Mouse (Mus musculus) liver, embryonic 14 days (tissue): ENCODE measurements around the gene Cfl2. TPM values are rescaled to one million over a fixed set of nuclear protein-coding genes. Genes with fewer than 3 reads are reported as not detected.

ENCODE experiments used
- polyA plus RNA-seq: library from polyadenylated mRNA; depleted of rRNA; stranded (reverse); fragments of >200 nt; gene quantifications from 2 replicates; pipeline ENCODE4 v1.2.3, GENCODE M21; 2012; rRNA removed

Cfl2 gene
- polyA plus RNA-seq, result 9.5 and 10.2 TPM in 2 replicates

DNA sequence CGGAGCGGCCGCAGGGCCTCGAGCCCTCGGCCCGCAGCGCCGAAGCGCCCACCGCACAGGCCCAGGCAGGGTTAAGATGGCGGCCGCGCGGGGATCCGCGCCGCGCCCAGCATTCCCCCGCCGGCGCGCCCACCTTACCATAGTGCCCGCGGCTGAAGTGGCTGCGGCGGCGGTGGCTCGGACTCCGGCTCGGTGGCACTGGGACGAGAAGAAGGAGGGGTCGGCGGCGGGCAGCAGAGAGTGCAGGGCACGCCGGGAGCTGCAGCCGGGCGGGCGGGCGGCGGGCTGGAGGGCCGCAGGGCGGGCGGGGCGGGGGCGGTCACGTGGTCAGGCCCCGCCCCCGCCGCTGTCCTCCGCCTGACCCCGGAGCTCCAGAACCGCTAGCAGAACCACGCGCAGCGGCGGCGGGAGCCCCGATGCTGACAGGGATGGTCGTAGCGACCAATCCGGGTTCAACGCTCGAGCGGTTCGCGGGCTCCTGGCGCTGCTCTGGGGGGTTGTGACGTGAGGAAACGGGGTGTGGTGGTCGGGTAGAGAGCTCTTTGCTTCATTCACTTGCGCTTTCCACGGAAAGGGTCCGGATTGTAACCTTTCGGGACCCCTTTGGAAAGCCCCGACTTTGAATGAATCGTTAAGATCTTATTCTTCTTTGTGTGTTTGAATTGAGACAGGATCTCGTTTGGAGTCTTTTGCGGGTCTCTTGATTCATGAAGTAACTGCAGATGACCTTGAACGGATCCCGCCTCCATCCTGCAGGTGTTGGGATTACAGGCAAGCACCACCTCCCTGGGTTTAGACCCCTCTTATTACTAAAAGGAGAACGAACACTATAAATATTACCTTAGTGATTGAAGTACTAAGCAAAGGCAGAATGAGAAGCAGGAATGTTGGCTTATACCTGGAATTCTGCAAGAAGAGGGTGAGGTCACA lies at the start of gene Cfl2:
Gene Cfl2 (minus strand): TSS at position 272 of the 930 bp plus-strand sequence.

Other genes starting within 250 kb of the Cfl2 start
- gene Sptssa, start 206.3 kb downstream of the Cfl2 start, polyA plus RNA-seq, result 32.1 and 37.9 TPM in 2 replicates
- gene Eapp, start 167.0 kb downstream of the Cfl2 start, polyA plus RNA-seq, result 9.3 and 9.6 TPM in 2 replicates
- 18.8 and 22.4 TPM in 2 replicates for gene Snx6, start 67.2 kb downstream of the Cfl2 start, polyA plus RNA-seq
- gene Gm20403, start 123.7 kb upstream of the Cfl2 start, polyA plus RNA-seq, result not detected in 2 replicates
- 18.3 and 21.1 TPM in 2 replicates for gene Baz1a, start 151.5 kb upstream of the Cfl2 start, polyA plus RNA-seq
- gene 2700097O09Rik, start 217.2 kb upstream of the Cfl2 start, polyA plus RNA-seq, result 13.7 and 16.3 TPM in 2 replicates
- gene Srp54a, start 217.4 kb upstream of the Cfl2 start, polyA plus RNA-seq, result 19.7 and 21.0 TPM in 2 replicates